Mouse (Mus musculus) gonadal fat pad, adult 2 months (tissue): ENCODE data around the gene Vps9d1. TPM values are rescaled to one million over a fixed set of nuclear protein-coding genes. Genes with fewer than 3 reads are reported as not detected.
"Not testable (repeated sequence)": the region's sequence is repeated elsewhere in the genome, so short reads cannot be mapped to it uniquely, and the experiment has no call there.

Experiments used
- DNase-seq: peaks from one replicate; pipeline ENCODE4 v3.0.0-alpha.2; 2012; ENCODE audit warnings: low read depth
- polyA plus RNA-seq: library from polyadenylated mRNA; depleted of rRNA; stranded (reverse); fragments of >200 nt; gene quantifications from 2 replicates; pipeline ENCODE4 v1.2.3, GENCODE M21; 2012; rRNA removed

The Vps9d1 gene
- polyA plus RNA-seq, 1 experiment: 57.9 TPM

DNA sequence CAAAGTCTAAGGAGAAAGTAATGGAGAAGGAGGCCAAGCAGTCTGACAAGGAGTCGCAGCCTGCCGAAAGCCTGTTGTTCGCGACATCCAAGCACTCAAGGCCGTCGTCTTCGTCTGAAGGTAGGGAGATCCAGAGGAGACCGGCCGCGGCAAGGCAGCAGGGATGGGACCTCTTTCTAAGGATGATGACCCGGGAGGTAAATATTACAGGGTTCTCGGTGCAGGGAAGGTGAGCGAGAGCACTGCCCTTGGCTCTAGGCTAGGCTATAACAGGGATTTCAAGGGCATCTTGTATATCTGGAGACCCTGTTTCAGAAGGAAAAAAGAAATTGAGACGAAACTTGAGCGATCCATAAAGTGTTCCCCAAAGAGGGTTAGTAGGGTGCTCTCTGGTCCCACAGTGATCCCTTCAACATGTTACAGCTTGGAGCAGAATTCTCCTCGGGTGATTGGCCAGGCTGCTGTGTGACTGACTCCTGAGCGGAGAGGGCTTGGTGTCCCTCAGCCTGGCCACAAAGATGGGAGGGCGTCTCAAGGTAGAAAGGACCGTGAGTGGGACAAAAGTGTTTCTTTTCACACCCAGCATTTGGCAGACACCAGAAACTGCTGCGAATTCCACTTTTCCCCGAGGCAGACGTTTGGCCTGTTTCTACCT lies 40.9 kb downstream of the Vps9d1 start:
- no peak for DNase-seq

- DNase-seq: no peak
Measured at GRCm38 (mm10) chr8:123212321-123213117, 41.6 kb downstream of the Vps9d1 start, which contains the start of the genes Chmp1a and Spata33. TSS of gene Chmp1a (minus strand) at chr8:123212763. TSS of gene Spata33 (plus strand) at chr8:123212832.

- DNase-seq: no peak
Measured at GRCm38 (mm10) chr8:123211876-123212275, 42.3 kb downstream of the Vps9d1 start.

DNA sequence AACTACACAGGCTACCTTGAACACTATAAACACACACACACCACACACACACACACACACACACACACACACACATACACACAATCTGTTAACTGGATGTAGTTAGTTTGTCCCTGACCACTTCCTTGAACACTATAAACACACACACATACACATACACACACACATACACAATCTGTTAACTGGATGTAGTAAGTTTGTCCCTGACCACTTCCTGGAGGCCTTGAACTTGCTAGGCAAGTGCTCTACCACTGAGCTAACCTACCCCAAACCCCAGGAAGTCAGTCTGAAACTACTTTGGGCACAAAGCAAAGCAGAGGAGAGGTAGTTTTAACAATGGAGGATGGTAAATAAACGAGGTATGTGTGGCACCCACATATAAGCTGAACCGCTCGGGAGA lies 50.6 kb downstream of the Vps9d1 start:
- no peak for DNase-seq

- no peak for DNase-seq
Measured at GRCm38 (mm10) chr8:123202288-123202687, 51.9 kb downstream of the Vps9d1 start.

DNA sequence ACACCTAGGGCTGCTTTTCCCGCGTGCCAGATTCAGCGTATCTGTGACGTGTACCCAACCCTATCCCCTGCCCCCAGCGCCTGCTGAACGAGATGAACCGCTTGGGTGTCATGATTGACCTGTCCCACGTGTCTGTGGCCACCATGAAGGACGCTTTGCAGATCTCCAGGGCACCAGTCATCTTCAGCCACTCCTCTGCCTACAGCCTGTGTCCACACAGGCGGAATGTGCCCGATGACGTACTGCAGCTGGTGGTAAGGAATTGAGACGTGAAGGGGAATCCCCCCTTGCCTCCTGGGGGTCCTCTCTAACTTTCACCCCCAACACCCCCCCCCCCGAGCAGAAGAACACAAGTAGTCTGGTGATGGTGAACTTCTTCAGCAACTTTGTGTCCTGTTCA lies 54.3 kb downstream of the Vps9d1 start:
- DNase-seq: no peak

- DNase-seq: not testable (repeated sequence)
Measured at GRCm38 (mm10) chr8:123197016-123197415, 57.1 kb downstream of the Vps9d1 start.

GRCm38 (mm10) chr8:123193771-123194170 lies 60.4 kb downstream of the Vps9d1 start:
- no peak for DNase-seq

Other genes with a start within 250 kb of the Vps9d1 start
- gene Ankrd11, start 212.1 kb downstream of the Vps9d1 start, polyA plus RNA-seq: 48.7 and 53.0 TPM in 2 replicates
- 113 and 128 TPM in 2 replicates for gene Spg7, start 191.4 kb downstream of the Vps9d1 start, polyA plus RNA-seq
- gene Rpl13, start 152.0 kb downstream of the Vps9d1 start, polyA plus RNA-seq: 1,855 and 2,227 TPM in 2 replicates
- gene Cpne7, start 137.0 kb downstream of the Vps9d1 start, polyA plus RNA-seq: 3.7 and 6.1 TPM in 2 replicates
- gene Sult5a1, start 96.0 kb downstream of the Vps9d1 start, polyA plus RNA-seq: 73.5 and 81.9 TPM in 2 replicates
- 94.5 and 111 TPM in 2 replicates for gene Dpep1, start 68.1 kb downstream of the Vps9d1 start, polyA plus RNA-seq
- 126 and 136 TPM in 2 replicates for gene Chmp1a, start 41.6 kb downstream of the Vps9d1 start, polyA plus RNA-seq
- gene Spata33, start 41.5 kb downstream of the Vps9d1 start, polyA plus RNA-seq: 3.4 and 6.6 TPM in 2 replicates
- gene Cdk10, start 29.5 kb downstream of the Vps9d1 start, polyA plus RNA-seq: 58.8 and 64.5 TPM in 2 replicates
- 13.3 and 17.4 TPM in 2 replicates for gene Spata2l, start 18.1 kb downstream of the Vps9d1 start, polyA plus RNA-seq
- gene Zfp276, start 153 bp downstream of the Vps9d1 start, polyA plus RNA-seq: 30.5 and 35.1 TPM in 2 replicates
- 81.8 and 123 TPM in 2 replicates for gene Fanca, start 64.2 kb upstream of the Vps9d1 start, polyA plus RNA-seq
- gene Spire2, start 78.4 kb upstream of the Vps9d1 start, polyA plus RNA-seq: 2.6 and 2.7 TPM in 2 replicates
- 207 and 223 TPM in 2 replicates for gene Tcf25, start 119.4 kb upstream of the Vps9d1 start, polyA plus RNA-seq
- gene Mc1r, start 152.8 kb upstream of the Vps9d1 start, polyA plus RNA-seq: not detected in 2 replicates
- gene Tubb3, start 157.1 kb upstream of the Vps9d1 start, polyA plus RNA-seq: 0.42 and 0.97 TPM in 2 replicates
- 42.0 and 45.1 TPM in 2 replicates for gene Def8, start 169.2 kb upstream of the Vps9d1 start, polyA plus RNA-seq
- gene Afg3l1, start 223.6 kb upstream of the Vps9d1 start, polyA plus RNA-seq: 29.6 and 31.1 TPM in 2 replicates